Comparison of ENCODE assay signal across 29 mouse cellular contexts in the genomic region with DNA sequence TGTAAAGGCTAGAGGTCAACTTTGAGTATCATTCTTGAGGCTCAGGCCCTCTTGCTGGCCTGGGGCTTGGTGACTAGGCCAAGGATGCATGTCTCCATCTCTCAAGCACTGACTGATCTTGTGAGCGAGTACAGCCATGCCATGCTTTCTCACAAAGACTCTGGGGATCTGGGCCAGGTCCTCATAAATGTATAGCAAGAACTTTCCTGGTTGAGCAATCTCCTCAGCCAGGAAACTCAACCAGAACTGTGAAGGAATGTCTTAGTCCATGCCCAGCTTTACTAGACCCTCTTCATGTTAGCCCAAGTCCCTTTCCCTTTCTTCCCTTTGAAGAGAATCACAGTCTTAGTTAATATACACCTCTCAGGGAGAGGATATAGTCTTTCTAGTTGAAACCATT.
DNase-seq lines count a peak whose midpoint lies in the region; ATAC-seq and TF ChIP-seq lines count a peak whose summit lies in the region.
"Had no signal": no experiment of that assay in that cellular context is flagged by ENCODE, and none has a peak within 500 bp of the region (broad histone marks: within the 10 kb centered on the region; RNA-seq: fewer than 3 reads in every experiment).

No protein-coding gene starts in this region.

- 0 out of 4 replicates have a peak overlapping the region, but pooled peaks have one; percentile 22 to 66 for H3K27ac ChIP-seq in heart, embryonic 14.5 days (replicated peaks in 1 of 2; ENCODE audit: control insufficient read depth in 1 of 2, insufficient read depth in 1 of 2, low read depth in 2 of 2, low read length in 2 of 2)
- H3K27ac ChIP-seq in left cerebral cortex, adult 2 months = peak overlapping the region; percentile 92
- H3K27ac ChIP-seq in cortical plate, adult 2 months (ENCODE audit: insufficient read depth, low read length) = peak overlapping the region; percentile 15; the same call in 1 of the 2 replicates
- H3K27ac ChIP-seq: embryonic facial prominence, embryonic 12.5 days; embryonic facial prominence, embryonic 15.5 days; hindbrain, embryonic 10.5 days; hindbrain, embryonic 13.5 days; intestine, embryonic 15.5 days had no signal

- no peak for ATAC-seq in heart, embryonic 14.5 days (ENCODE audit: insufficient number of reproducible peaks, insufficient read depth, low FRiP score, low read depth)
- ATAC-seq: forebrain, embryonic 14.5 days; hindbrain, embryonic 16.5 days; intestine, embryonic 15.5 days; Patski had no signal

- no peaks in the 10 kb centered on the region for H3K9me3 ChIP-seq in heart, embryonic 14.5 days (ENCODE audit: control insufficient read depth, low read length)
- H3K9me3 ChIP-seq: embryonic facial prominence, embryonic 12.5 days; embryonic facial prominence, embryonic 15.5 days; G1E; hindbrain, embryonic 10.5 days; hindbrain, embryonic 13.5 days; intestine, embryonic 15.5 days had no signal

- H3K4me2 ChIP-seq in heart, embryonic 14.5 days (ENCODE audit: low read length) = no peak overlapping the region
- H3K4me2 ChIP-seq: embryonic facial prominence, embryonic 12.5 days; embryonic facial prominence, embryonic 15.5 days; heart, embryonic 11.5 days; hindbrain, embryonic 13.5 days; intestine, embryonic 15.5 days had no signal

- no peak for TF ChIP-seq CTCF in left cerebral cortex, adult 2 months (IDR thresholded peaks at IDR 0.05)
- no peak for TF ChIP-seq CTCF in cortical plate, adult 2 months (IDR thresholded peaks at IDR 0.05; ENCODE audit: extremely low read depth, insufficient read depth, low read length)

- H3K4me1 ChIP-seq in heart, embryonic 14.5 days (ENCODE audit: control insufficient read depth in 2 of 2, insufficient read depth in 2 of 2, low read length in 2 of 2) = peaks cover 10 to 18% of the 10 kb centered on the region in 2 experiments
- peaks cover 1% of the 10 kb centered on the region; the same call in 1 of the 2 replicates for H3K4me1 ChIP-seq in cortical plate, adult 2 months (ENCODE audit: control insufficient read depth, insufficient read depth, low read length)
- H3K4me1 ChIP-seq: embryonic facial prominence, embryonic 15.5 days; hindbrain, embryonic 13.5 days; intestine, embryonic 15.5 days had no signal

- no peak overlapping the region for H3K4me3 ChIP-seq in heart, embryonic 14.5 days (ENCODE audit: control insufficient read depth in 1 of 2, insufficient read depth in 1 of 2, low read depth in 1 of 2, low read length in 2 of 2)
- H3K4me3 ChIP-seq in left cerebral cortex, adult 2 months = no peak overlapping the region
- H3K4me3 ChIP-seq in cortical plate, adult 2 months (ENCODE audit: insufficient read depth, low read length) = no peak overlapping the region
- H3K4me3 ChIP-seq: embryonic facial prominence, embryonic 12.5 days; embryonic facial prominence, embryonic 15.5 days; hindbrain, embryonic 10.5 days; hindbrain, embryonic 13.5 days; intestine, embryonic 15.5 days had no signal

- intact Hi-C loops in left cerebral cortex, adult 2 months (cut with DNase I) = loop anchor here (1.0 to 5.0 kb wide), 2 partner anchors 49 to 97 kb away; partner anchors contain the start of gene Frmd6

- DNase-seq in heart, adult 11 months = peak; percentile 57
- no peak for DNase-seq in heart, adult 8-10 months (ENCODE audit: low spot score)
- no peak for DNase-seq in heart, adult 9 months (ENCODE audit: low spot score in 2 of 2)
- no peak for DNase-seq in left cerebral cortex, adult 2 months (ENCODE audit: extremely low spot score in 1 of 2, low spot score in 2 of 2)
- no peak for DNase-seq in left cerebral cortex, adult 11 months (ENCODE audit: low spot score)
- no peak for DNase-seq in layer of hippocampus, adult 9-10 months (ENCODE audit: low spot score)
- DNase-seq: adrenal gland, postnatal 10 days; adrenal gland, postnatal 36 days; B cell, adult 2 months; cerebellum, adult 18-20 months; cerebellum, adult 9-10 months; cerebellum, postnatal 14 days; gastrocnemius, postnatal 14 days; heart, postnatal 14 days; kidney, adult 11 months; kidney, adult 8-10 months had no signal

- H3K27me3 ChIP-seq in heart, embryonic 14.5 days (ENCODE audit: control insufficient read depth, insufficient read depth, low read length) = no peaks in the 10 kb centered on the region
- H3K27me3 ChIP-seq: CH12.LX; embryonic facial prominence, embryonic 12.5 days; embryonic facial prominence, embryonic 15.5 days; hindbrain, embryonic 13.5 days; intestine, embryonic 15.5 days; Patski had no signal

- WGBS in heart, embryonic 14.5 days = 97% methylated on average over 1 of the region's 1 CpGs

- H3K36me3 ChIP-seq in heart, embryonic 14.5 days (ENCODE audit: control insufficient read depth, insufficient read depth, low read length) = no peaks in the 10 kb centered on the region
- H3K36me3 ChIP-seq: embryonic facial prominence, embryonic 12.5 days; embryonic facial prominence, embryonic 15.5 days; G1E; hindbrain, embryonic 10.5 days; hindbrain, embryonic 13.5 days; intestine, embryonic 15.5 days had no signal

- H3K9ac ChIP-seq in heart, embryonic 14.5 days (ENCODE audit: low read length) = no peak overlapping the region
- H3K9ac ChIP-seq: embryonic facial prominence, embryonic 12.5 days; embryonic facial prominence, embryonic 15.5 days; hindbrain, embryonic 13.5 days; intestine, embryonic 15.5 days had no signal

- no peak for TF ChIP-seq POLR2A in cortical plate, adult 2 months (IDR thresholded peaks at IDR 0.05; ENCODE audit: extremely low read depth, insufficient read depth, low read length)

Comparison
In these comparisons a context has a peak if more than half of its experiments do, and no peak if none do; other contexts are left out.
1. H3K27ac ChIP-seq: peak in every context shown above with its lines; median percentile 92 in left cerebral cortex, adult 2 months; 44 in heart, embryonic 14.5 days; 15 in cortical plate, adult 2 months.